Mouse (Mus musculus): Measurements from ENCODE around the gene Rgs1.
A peak's percentile ranks its signal among the peaks of the same experiment; 100 is the strongest.

The Rgs1 gene

DNA sequence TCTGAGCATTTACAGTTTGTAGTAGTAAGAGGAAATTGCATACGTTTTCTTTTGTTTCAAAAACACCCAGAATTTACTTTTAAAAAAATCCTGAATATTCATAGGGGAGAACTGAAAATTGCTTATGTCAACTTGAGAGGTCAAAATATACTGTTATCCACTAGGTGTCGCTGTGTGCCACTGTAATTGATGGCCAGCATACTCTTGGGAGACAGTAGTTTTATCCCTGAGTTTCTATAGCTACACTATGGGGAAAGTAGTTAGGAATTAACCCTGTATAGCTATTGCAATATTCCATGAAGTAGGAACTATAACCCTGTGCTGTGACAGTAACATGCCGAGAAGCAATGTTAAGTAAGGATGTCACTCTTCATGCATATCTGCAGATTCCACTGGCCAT is 51.4 kb downstream of the Rgs1 start:
- DNase-seq (ENCODE audit: low read depth), result peak; percentile 32
